Mouse (Mus musculus) hindbrain, embryonic 12.5 days (tissue): Measurements from ENCODE around the gene Zscan21. TPM values are rescaled to one million over a fixed set of nuclear protein-coding genes. Genes with fewer than 3 reads are reported as not detected.
A peak's percentile ranks its signal among the peaks of the same experiment; 100 is the strongest.

ENCODE experiments used
- ATAC-seq: fragments of 200-750 bp; cut with Nextera tagmentation; 2 replicates; pipeline ENCODE4 v1.8.0; 2017; ENCODE audit warnings: moderate TSS enrichment; ENCODE audit not compliant: low FRiP score
- H3K27ac ChIP-seq: fragments of 300-500 bp; sonication (generic); 2 replicates; pipeline ENCODE4 v1.5.1; 2016; ENCODE audit warnings: mild to moderate bottlenecking
- H3K27me3 ChIP-seq: fragments of 300-500 bp; sonication (generic); 2 replicates; pipeline ENCODE4 v1.6.1; 2016; ENCODE audit warnings: mild to moderate bottlenecking
- H3K36me3 ChIP-seq: fragments of 300-500 bp; sonication (generic); 2 replicates; pipeline ENCODE4 v1.6.1; 2016; ENCODE audit warnings: mild to moderate bottlenecking
- H3K4me1 ChIP-seq: fragments of 300-500 bp; sonication (generic); 2 replicates; pipeline ENCODE4 v1.6.1; 2016
- H3K4me2 ChIP-seq: fragments of 300-500 bp; sonication (generic); replicated peaks from 2 replicates; pipeline ENCODE4 v1.6.1; 2016; ENCODE audit warnings: mild to moderate bottlenecking
- H3K4me3 ChIP-seq: fragments of 300-500 bp; sonication (generic); 2 replicates; pipeline ENCODE4 v1.5.1; 2016; ENCODE audit warnings: mild to moderate bottlenecking
- H3K9ac ChIP-seq: fragments of 300-500 bp; sonication (generic); 2 replicates; pipeline ENCODE4 v1.6.1; 2016; ENCODE audit warnings: mild to moderate bottlenecking, moderate library complexity
- H3K9me3 ChIP-seq: fragments of 300-500 bp; sonication (generic); replicated peaks from 2 replicates; pipeline ENCODE4 v1.6.1; 2016; ENCODE audit warnings: mild to moderate bottlenecking
- WGBS: fragments of 180-500 bp; shearing (Covaris S2); methylation state at CpG from one replicate; pipeline ENCODE4 v1.1.7; 2016; 5-methylcytosine and 5-hydroxymethylcytosine counted together
- polyA plus RNA-seq: library from polyadenylated mRNA; unstranded; fragments of >200 nt; fragmentation: Nextera tagmentation; extraction: Ambion mirVana; gene quantifications from 2 replicates; pipeline ENCODE4 v1.2.1, GENCODE M21; 2016

Zscan21 gene
- polyA plus RNA-seq, 1 experiment from 2014 or later = 95.8 TPM

- Histone ChIP-seq H3K9me3 (no peaks in the 10 kb centered on the region), H3K9ac (no peak overlapping the region), H3K4me3 (no peak overlapping the region), H3K27ac (no peak overlapping the region), H3K36me3 (peaks cover 49% of the 10 kb centered on the region), H3K4me1 (no peaks in the 10 kb centered on the region), H3K27me3 (no peaks in the 10 kb centered on the region), H3K4me2 (no peak overlapping the region)
- WGBS = 86% methylated on average over 4 of the region's 4 CpGs
- ATAC-seq = no peak
These were observed 20.6 kb downstream of the Zscan21 start for GRCm38 (mm10) chr5:138137257-138137656.

GRCm38 (mm10) chr5:138137935-138138549 lies 21.3 kb downstream of the Zscan21 start:
- 61% methylated on average over 8 of the region's 8 CpGs for WGBS
- H3K27me3 ChIP-seq = no peaks in the 10 kb centered on the region

GRCm38 (mm10) chr5:138138585-138138984 lies 21.9 kb downstream of the Zscan21 start:
- no peak overlapping the region for H3K4me3 ChIP-seq
- peaks cover 47% of the 10 kb centered on the region for H3K36me3 ChIP-seq
- WGBS = 83% methylated on average over 4 of the region's 4 CpGs
- no peak overlapping the region for H3K4me2 ChIP-seq
- no peaks in the 10 kb centered on the region for H3K27me3 ChIP-seq
- H3K9me3 ChIP-seq = no peaks in the 10 kb centered on the region
- no peak overlapping the region for H3K27ac ChIP-seq
- ATAC-seq = no peak
- no peak overlapping the region for H3K9ac ChIP-seq
- H3K4me1 ChIP-seq = no peaks in the 10 kb centered on the region

More at GRCm38 (mm10) chr5:138137935-138138549, 21.3 kb downstream of the Zscan21 start:
- H3K27ac ChIP-seq = no peak overlapping the region
- no peak overlapping the region for H3K4me2 ChIP-seq
- ATAC-seq = peak; percentile 54; the same call in 1 of the 2 replicates
- no peak overlapping the region for H3K4me3 ChIP-seq
- no peak overlapping the region for H3K9ac ChIP-seq
- H3K36me3 ChIP-seq = peaks cover 47% of the 10 kb centered on the region
- H3K9me3 ChIP-seq = no peaks in the 10 kb centered on the region
- no peaks in the 10 kb centered on the region for H3K4me1 ChIP-seq

- no peak overlapping the region for H3K27ac ChIP-seq
- peaks cover 10% of the 10 kb centered on the region for H3K4me1 ChIP-seq
- peak overlapping the region; percentile 93 for H3K9ac ChIP-seq
- 92% methylated on average over 3 of the region's 3 CpGs for WGBS
- peaks cover 31% of the 10 kb centered on the region for H3K36me3 ChIP-seq
- no peaks in the 10 kb centered on the region for H3K27me3 ChIP-seq
- ATAC-seq = no peak
- peak overlapping the region; percentile 74 for H3K4me2 ChIP-seq
- no peaks in the 10 kb centered on the region for H3K9me3 ChIP-seq
- peak overlapping the region; percentile 80 for H3K4me3 ChIP-seq
These were observed 37.7 kb downstream of the Zscan21 start for GRCm38 (mm10) chr5:138154390-138154789.

- peak within 1 kb of the TSS; percentile 80 for H3K4me3 ChIP-seq
- ATAC-seq = peak; percentile 97
- H3K4me2 ChIP-seq = peak within 1 kb of the TSS; percentile 74
- H3K9me3 ChIP-seq = no peaks in the 10 kb centered on the region
- peak within 1 kb of the TSS; percentile 97 for H3K27ac ChIP-seq
- peaks cover 12% of the 10 kb centered on the region for H3K4me1 ChIP-seq
- peak within 1 kb of the TSS; percentile 93 for H3K9ac ChIP-seq
- under 1% methylated on average over 31 of the region's 31 CpGs for WGBS
- H3K27me3 ChIP-seq = no peaks in the 10 kb centered on the region
- peaks cover 26% of the 10 kb centered on the region for H3K36me3 ChIP-seq
These were observed 38.8 kb downstream of the Zscan21 start, which contains the start of gene Zfp113 for GRCm38 (mm10) chr5:138155443-138155976. Zfp113 (minus strand) TSS chr5:138155744.

GRCm38 (mm10) chr5:138160224-138160762 lies 43.6 kb downstream of the Zscan21 start:
- ATAC-seq = peak; percentile 1; the same call in 1 of the 2 replicates

GRCm38 (mm10) chr5:138160842-138161665 lies 44.4 kb downstream of the Zscan21 start, which contains the start of gene Cops6:
Cops6 (plus strand) TSS chr5:138161071.
- peak within 1 kb of the TSS; percentile 77 for H3K4me3 ChIP-seq
- under 1% methylated on average over 42 of the region's 42 CpGs for WGBS
- peak; percentile 94 for ATAC-seq
- peaks cover 16% of the 10 kb centered on the region for H3K4me1 ChIP-seq
- H3K27ac ChIP-seq = peak within 1 kb of the TSS; percentile 80
- H3K27me3 ChIP-seq = no peaks in the 10 kb centered on the region
- H3K4me2 ChIP-seq = peak within 1 kb of the TSS; percentile 82
- H3K36me3 ChIP-seq = peaks cover 38% of the 10 kb centered on the region
- H3K9me3 ChIP-seq = no peaks in the 10 kb centered on the region
- peak within 1 kb of the TSS; percentile 84 for H3K9ac ChIP-seq

More at GRCm38 (mm10) chr5:138160224-138160762, 43.6 kb downstream of the Zscan21 start:
- Histone ChIP-seq H3K4me1 (peaks cover 16% of the 10 kb centered on the region), H3K4me2 (peak overlapping the region; percentile 82), H3K27ac (peak overlapping the region; percentile 80), H3K36me3 (peaks cover 30% of the 10 kb centered on the region), H3K9me3 (no peaks in the 10 kb centered on the region), H3K9ac (0 out of 2 replicates have a peak overlapping the region, but pooled peaks have one; percentile 84), H3K4me3 (peak overlapping the region; percentile 77), H3K27me3 (no peaks in the 10 kb centered on the region)
- 75% methylated on average over 7 of the region's 7 CpGs for WGBS

DNA sequence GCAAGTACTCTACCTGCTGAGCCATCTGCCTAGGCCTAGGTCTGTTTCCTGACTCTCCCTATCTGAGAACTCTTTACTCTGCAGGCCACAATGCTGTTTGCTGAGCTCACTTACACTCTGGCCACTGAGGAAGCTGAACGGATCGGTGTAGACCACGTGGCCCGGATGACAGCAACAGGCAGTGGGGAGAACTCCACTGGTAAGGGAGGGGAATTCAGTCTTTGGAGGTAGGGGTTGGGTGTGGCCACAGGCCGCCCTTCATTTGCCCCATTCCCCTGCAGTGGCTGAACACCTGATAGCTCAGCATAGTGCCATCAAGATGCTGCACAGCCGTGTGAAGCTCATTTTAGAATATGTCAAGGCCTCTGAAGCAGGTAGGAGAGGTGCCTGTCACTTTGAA lies 46.3 kb downstream of the Zscan21 start:
- Histone ChIP-seq H3K4me1 (peaks cover 16% of the 10 kb centered on the region), H3K9ac (no peak overlapping the region), H3K4me2 (no peak overlapping the region), H3K9me3 (no peaks in the 10 kb centered on the region), H3K4me3 (no peak overlapping the region), H3K36me3 (peaks cover 57% of the 10 kb centered on the region), H3K27ac (no peak overlapping the region), H3K27me3 (no peaks in the 10 kb centered on the region)
- ATAC-seq = no peak
- WGBS = 75% methylated on average over 6 of the region's 6 CpGs

DNA sequence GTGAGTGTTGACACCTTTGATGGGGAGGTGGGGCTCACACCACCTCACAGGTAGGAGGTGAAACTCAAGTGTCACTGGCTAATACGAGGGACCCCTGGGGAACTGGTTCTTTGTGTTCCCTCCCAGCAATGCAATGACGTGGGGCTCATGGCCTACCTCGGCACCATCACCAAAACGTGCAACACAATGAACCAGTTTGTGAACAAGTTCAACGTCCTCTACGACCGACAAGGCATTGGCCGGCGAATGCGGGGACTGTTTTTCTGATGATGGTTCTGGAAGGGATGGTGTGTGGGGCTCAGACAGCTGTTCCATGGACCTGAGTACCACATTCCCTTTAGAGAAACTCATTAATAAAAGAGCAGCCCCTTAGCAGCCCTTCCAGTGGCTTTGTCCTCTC lies 46.9 kb downstream of the Zscan21 start:
- ATAC-seq = no peak
- WGBS = 71% methylated on average over 10 of the region's 10 CpGs
- no peak overlapping the region for H3K27ac ChIP-seq
- peaks cover 16% of the 10 kb centered on the region for H3K4me1 ChIP-seq
- H3K4me2 ChIP-seq = no peak overlapping the region
- no peaks in the 10 kb centered on the region for H3K9me3 ChIP-seq
- no peak overlapping the region for H3K9ac ChIP-seq
- peaks cover 63% of the 10 kb centered on the region for H3K36me3 ChIP-seq
- no peak overlapping the region for H3K4me3 ChIP-seq
- no peaks in the 10 kb centered on the region for H3K27me3 ChIP-seq

DNA sequence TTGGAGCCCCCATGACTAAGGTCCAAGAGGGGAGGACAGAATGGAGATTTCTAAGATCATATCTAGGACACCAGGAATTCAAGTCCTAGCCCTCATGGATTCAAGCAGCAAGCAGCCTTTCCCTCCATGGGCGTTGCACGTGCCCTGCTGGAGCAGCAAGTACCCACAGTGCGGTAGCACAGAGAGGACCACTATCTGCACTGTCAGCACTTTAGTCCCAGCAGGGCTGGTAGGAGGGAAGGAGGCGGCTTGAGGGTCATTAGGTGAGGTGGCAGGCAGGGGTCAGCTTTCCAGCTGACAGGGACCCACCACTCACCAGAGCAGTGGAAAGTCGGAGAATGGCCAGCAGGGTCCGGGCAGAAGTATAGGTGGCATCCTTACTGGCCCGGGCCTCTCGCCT lies 48.9 kb downstream of the Zscan21 start:
- H3K4me1 ChIP-seq = peaks cover 24% of the 10 kb centered on the region
- 0 out of 2 replicates have a peak overlapping the region, but pooled peaks have one; percentile 2 for H3K4me3 ChIP-seq
- ATAC-seq = no peak
- H3K27ac ChIP-seq = no peak overlapping the region
- WGBS = 80% methylated on average over 8 of the region's 8 CpGs
- H3K9ac ChIP-seq = no peak overlapping the region
- peaks cover 70% of the 10 kb centered on the region for H3K36me3 ChIP-seq
- no peaks in the 10 kb centered on the region for H3K27me3 ChIP-seq
- no peaks in the 10 kb centered on the region for H3K9me3 ChIP-seq
- no peak overlapping the region for H3K4me2 ChIP-seq

DNA sequence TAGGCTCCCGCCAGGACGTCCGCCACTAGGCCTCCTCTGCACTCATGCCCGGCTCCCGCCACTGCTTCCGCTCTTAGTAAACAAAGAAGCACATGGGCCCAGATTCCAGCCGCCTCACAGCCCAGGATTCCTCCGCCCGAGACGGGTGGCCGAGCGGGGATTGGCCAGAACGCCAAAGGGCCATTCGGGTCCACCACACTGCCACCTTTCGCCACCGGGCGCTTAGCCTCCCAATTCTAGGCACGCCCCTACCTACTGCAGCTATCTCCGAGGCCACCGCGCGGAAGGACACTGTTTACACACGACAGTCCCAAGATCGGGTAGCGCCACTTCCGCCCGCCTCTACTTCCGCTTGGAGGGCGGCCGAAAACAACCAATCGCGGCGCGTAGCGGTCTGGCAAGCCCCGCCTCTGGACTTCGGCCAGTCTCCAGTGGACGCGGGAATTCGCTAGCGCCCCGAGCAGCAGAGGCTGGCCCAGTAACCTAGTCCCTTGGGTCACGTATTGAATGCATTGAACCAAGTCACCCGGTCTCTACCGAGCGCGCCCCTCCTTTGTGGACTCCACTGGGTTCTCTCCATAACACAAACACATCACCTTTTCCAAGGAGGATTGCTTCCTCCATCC lies 54.3 kb downstream of the Zscan21 start:
- WGBS = under 1% methylated on average over 47 of the region's 47 CpGs
- H3K27ac ChIP-seq = peak overlapping the region; percentile 89
- H3K4me1 ChIP-seq = peaks cover 22% of the 10 kb centered on the region
- H3K27me3 ChIP-seq = no peaks in the 10 kb centered on the region
- H3K9me3 ChIP-seq = no peaks in the 10 kb centered on the region
- peak overlapping the region; percentile 74 for H3K4me3 ChIP-seq
- peak; percentile 90 for ATAC-seq
- H3K4me2 ChIP-seq = peak overlapping the region; percentile 92
- peaks cover 49% of the 10 kb centered on the region for H3K36me3 ChIP-seq
- H3K9ac ChIP-seq = peak overlapping the region; percentile 81
